Mouse (Mus musculus) lung, postnatal 14 days (tissue): ENCODE results near the gene Map7d1.
A peak's percentile ranks its signal among the peaks of the same experiment; 100 is the strongest.

Experiments used
- DNase-seq: peaks from one replicate; pipeline ENCODE4 v3.0.0; 2021

Map7d1 gene

DNA sequence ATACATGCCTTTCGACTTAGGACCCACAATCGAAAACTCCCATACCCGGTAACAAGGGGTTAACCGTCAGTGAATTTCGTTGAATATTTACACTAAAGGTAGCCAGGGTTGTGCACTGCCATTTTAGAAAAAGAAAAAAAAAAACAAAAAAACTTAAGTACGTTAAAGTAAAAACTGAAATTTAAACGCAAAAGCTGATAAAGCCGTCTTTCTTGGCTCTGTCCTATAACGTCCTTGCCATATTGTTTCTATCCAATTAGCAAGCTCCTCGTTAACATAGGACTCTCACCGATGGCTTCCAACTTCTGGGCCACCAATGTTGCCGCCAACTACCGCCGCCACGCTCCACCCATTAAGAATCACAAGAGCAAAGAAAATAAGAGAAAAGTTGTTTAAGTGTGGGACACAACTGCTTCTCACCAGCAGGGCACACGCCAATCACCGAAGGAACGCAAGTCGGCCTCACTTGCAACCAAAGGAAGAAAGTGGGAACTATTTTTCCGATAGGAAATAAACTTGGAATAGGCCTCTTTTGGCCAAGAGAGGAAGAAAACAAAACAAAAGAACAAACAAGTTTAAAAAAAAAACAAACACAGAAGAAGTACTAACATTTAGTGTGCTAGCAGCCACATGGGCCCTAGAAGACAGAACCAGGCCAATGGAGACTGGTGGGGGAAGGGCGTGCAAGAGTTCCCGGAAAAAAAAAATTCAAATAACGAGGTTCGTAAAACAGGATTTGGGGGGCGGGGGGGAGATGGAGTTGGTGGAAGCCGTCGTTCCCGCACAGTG lies 54.4 kb downstream of the Map7d1 start:
- DNase-seq = peak; percentile 36

DNA sequence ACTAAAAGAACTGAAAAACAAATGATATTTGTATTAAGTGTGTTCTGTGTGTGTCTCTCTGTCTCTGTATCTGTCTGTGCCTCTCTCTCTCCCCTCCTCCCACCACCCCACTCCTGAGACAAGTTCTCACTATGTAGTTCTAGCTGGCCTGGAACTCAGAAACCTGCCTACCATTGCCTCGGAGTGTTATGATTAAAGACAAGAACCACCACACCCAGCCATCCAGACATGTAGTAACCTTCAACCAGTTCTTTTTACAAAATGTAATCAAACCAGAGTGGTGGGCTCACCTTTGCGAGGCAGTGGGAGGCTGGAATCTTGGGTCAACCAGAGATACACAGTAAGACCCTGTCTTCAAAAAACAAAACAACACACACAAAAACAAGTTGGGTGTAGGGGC lies 55.5 kb downstream of the Map7d1 start:
- no peak for DNase-seq

- DNase-seq = no peak
Measured at GRCm38 (mm10) chr4:126200036-126200435, 56.1 kb downstream of the Map7d1 start.

- DNase-seq = no peak
Measured at GRCm38 (mm10) chr4:126199556-126199955, 56.6 kb downstream of the Map7d1 start.

GRCm38 (mm10) chr4:126197485-126197884 lies 58.7 kb downstream of the Map7d1 start:
- peak; percentile 29 for DNase-seq

DNA sequence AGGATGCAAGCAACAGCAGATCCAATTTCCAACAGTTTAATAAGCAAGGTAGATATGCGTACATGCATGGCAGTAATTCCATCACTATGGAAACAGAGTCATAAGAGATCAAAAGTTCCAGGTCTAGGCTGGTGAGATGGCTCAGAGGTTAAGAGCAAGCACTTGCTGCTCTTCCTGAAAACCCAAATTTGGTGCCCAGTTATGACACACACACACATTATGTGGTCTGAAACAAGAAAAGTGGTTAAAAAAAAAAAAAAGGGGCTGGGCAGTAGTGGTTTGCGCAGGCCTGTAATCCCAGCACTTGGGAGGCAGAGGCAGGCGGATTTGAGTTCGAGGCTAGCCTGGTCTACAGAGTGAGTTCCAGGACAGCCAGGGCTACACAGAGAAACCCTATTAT lies 61.2 kb downstream of the Map7d1 start:
- no peak for DNase-seq

- no peak for DNase-seq
Measured at GRCm38 (mm10) chr4:126194216-126194615, 61.9 kb downstream of the Map7d1 start.

- DNase-seq = no peak
Measured at GRCm38 (mm10) chr4:126190636-126191035, 65.5 kb downstream of the Map7d1 start.

- no peak for DNase-seq
Measured at GRCm38 (mm10) chr4:126187096-126187495, 69.0 kb downstream of the Map7d1 start.

GRCm38 (mm10) chr4:126183034-126183433 lies 73.1 kb downstream of the Map7d1 start:
- no peak for DNase-seq
